Mouse (Mus musculus): ENCODE results near the gene Olig3.

DNA sequence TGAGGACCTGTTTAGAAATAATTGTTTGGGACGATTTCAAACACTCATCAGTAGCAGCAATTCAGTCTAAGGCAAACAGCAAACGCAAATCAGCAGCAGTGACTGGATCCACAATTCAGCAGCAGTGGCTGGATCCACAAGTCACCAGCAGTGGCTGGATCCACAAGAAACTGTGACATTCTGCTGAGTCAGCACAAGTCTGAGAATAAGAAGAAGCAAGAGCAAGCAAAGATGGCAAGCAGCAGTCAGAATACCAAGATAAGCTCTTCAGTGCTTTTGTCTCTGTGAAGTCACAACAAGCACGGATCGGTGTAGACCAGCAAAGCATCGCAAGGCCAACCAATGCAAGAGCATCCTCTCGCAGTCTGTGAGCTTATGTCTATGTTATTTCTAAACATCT is 12.3 kb upstream of the Olig3 start:
- TF ChIP-seq USF1 (IDR thresholded peaks at IDR 0.05; ENCODE audit: low read depth, low read length) = no peak
- TF ChIP-seq NRF1 (IDR thresholded peaks at IDR 0.05; ENCODE audit: low read depth, low read length) = no peak
- TF ChIP-seq CTCF (conservative IDR thresholded peaks at IDR 0.05 in 1 of 2, IDR thresholded peaks at IDR 0.05 in 1 of 2; ENCODE audit: low read depth in 2 of 2, low read length in 2 of 2) = no peak
- TF ChIP-seq POLR2A (IDR thresholded peaks at IDR 0.05; ENCODE audit: low read depth, low read length) = no peak
- TF ChIP-seq CHD1 (IDR thresholded peaks at IDR 0.05; ENCODE audit: low read depth, low read length) = no peak
- no peak for TF ChIP-seq EP300 (IDR thresholded peaks at IDR 0.05; ENCODE audit: low read length)
- no peak for TF ChIP-seq ZC3H11A (IDR thresholded peaks at IDR 0.05; ENCODE audit: low read depth, low read length)
- TF ChIP-seq CHD2 (IDR thresholded peaks at IDR 0.05; ENCODE audit: low read length) = no peak
- TF ChIP-seq ZKSCAN1 (IDR thresholded peaks at IDR 0.05; ENCODE audit: borderline replicate concordance, low read depth, low read length) = no peak
- no peak for TF ChIP-seq RCOR1 (conservative IDR thresholded peaks at IDR 0.05; ENCODE audit: low read depth, low read length)
- no peak for TF ChIP-seq USF2 (conservative IDR thresholded peaks at IDR 0.05; ENCODE audit: low read depth, low read length)
